Mouse (Mus musculus): ENCODE results near the gene Ppp1r16b.

Gene Ppp1r16b

GRCm38 (mm10) chr2:158665098-158665497 is at the start of gene Ppp1r16b:
TSS of gene Ppp1r16b (plus strand) at chr2:158665398.
- no peak for DNase-seq (ENCODE audit: low spot score)

DNA sequence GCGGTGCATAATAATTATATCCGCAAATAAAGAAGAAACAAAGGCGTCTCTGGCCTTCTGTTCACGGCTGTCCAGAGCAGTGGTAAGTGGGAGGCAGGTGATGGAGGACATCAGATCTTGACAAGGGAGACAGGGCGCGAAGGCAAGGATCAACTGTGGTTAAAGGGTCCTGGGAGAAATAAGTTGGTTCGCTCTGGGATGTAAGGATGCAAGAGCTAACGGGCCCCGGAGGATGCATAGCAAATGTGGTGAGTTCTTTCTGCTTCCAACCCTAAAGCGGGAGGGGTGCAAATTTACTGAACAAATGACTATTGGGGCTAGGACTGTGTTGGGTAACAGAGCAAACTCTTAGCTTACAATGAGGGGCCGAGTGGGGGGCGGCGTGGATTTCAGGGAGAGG is 49.5 kb upstream of the Ppp1r16b start:
- DNase-seq (ENCODE audit: low spot score), result no peak

DNA sequence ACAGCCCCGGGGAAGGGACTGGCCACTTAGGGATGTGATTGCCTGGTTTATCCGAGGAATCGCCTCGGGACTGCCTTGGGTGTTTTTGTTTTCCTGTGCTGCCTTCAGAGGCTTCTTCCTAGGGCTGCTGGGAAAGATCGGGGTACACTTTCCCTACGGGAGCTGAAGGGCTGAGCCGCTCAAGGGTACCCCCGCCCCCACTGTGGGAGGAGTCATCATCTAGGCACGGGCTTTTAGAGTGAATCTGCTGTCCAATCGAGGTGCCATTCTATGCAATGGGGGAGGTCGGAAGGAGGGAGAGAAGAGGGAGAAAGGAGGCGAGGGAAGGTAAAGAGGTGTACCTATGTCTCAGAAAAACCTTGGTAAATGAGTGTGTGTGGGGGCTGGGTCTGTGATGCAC is 48.9 kb upstream of the Ppp1r16b start:
- DNase-seq (ENCODE audit: low spot score), result no peak

DNA sequence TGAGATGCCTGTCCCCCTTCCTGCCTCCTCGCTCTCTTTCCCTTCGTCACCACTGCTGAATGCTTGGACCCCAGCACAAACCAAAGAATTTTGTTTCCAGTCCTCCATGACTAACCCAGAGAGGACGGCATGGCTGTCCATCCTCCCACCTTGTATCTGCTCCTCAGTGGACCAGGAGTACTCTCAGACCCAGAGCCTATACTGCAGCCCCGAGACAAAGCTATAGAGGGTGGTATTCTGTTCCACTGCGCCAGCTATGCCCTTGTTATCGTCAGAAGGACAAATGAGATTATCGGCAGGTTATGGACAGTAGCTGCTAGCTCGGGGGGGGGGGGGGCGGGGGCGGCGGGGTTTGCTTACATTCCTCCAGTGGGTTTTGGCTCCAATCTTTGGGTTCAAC is 48.4 kb upstream of the Ppp1r16b start:
- no peak for DNase-seq (ENCODE audit: low spot score)

DNA sequence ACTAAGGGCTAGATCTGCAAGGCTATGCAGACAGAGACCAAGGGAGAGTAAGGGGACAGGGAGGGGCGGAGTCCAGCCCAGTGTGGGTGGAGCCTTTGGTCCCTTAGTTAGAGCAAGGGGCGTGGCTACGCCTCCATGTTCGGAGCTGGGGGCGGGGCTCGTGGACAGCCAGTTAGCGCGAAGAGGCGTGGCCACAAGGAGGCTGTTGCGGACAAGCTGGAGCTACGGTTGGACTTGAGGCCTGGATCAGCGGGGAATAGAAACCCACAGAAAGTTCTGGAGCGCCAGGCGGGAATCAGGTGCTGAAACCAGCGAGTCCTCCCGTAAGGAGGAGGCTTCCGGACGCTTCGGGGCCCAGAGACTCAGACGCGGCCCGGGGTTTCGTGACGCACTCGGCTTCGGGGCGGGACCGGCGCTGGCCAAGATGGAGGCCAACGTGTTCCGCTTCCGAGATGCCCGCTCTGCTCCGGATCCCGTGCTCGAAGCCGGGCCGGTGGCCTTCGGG is 40.4 kb upstream of the Ppp1r16b start, which contains the start of gene Actr5:
Actr5 (plus strand) TSS at position 171 of the 505 bp plus-strand sequence.
- DNase-seq (ENCODE audit: low spot score), result peak; percentile 96

- no peak for DNase-seq (ENCODE audit: low spot score)
Observed at GRCm38 (mm10) chr2:158625231-158625630, 40.0 kb upstream of the Ppp1r16b start.

DNA sequence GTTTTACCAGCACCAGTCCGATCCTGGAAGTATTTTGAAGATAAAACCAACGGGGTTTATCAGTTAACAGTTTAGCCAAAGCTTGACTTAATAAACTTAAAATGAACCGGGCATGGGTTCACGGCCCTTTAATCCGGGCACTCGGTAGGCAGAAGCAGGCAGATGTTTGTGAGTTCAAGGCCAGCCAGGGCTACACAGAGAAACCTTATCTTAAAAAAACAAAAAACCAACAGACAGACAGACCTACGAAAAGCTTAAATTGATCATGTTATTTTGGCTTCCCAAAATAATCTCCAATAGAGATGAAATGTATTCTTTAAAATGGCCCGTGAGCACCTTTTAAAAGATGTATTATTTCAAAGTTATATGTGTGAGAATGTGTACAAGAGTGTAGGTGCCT is 39.5 kb upstream of the Ppp1r16b start:
- DNase-seq (ENCODE audit: low spot score), result no peak

DNA sequence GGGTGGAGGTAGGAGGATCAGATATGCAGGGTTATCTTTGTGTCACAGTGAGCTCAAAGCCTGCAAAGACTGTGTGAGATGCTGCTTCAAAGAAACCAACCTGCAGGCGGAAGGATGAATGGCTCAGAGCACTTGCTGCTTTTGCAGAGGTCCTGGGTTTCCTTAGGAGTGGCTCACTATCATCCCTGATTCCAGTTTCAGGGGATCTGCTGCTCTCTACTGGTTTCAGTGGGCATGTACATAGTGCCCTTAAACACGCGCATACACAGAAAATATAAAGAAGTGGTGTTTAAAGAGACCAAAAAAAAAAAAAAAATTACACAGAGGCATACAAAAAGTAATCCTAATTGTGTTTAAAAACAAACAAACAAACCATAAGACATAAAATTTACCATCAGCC is 36.3 kb upstream of the Ppp1r16b start:
- no peak for DNase-seq (ENCODE audit: low spot score)

- no peak for DNase-seq (ENCODE audit: low spot score)
Observed at GRCm38 (mm10) chr2:158629414-158629813, 35.8 kb upstream of the Ppp1r16b start.

GRCm38 (mm10) chr2:158631873-158632272 is 33.3 kb upstream of the Ppp1r16b start:
- no peak for DNase-seq (ENCODE audit: low spot score)

DNA sequence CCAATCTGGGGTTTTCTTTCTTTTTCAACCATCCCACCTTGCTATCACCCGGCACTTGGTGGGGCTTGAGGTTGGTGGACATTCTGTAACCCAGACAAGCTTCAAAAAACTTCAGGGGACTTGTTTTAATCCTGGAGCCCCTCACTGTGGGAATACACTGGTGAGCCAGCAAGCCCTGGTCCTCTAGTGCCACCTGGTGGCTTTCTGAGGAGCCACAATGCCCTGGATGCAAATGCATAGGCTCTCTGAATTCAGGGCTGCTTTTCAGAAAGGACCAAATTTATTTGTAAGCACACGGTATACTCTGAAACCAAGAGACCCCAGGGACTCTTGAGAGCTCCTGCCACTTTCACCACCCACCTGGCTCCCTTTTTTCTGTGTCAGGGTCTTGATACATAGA is 23.3 kb upstream of the Ppp1r16b start:
- DNase-seq (ENCODE audit: low spot score), result peak; percentile 23

GRCm38 (mm10) chr2:158642587-158642986 is 22.6 kb upstream of the Ppp1r16b start:
- DNase-seq (ENCODE audit: low spot score), result no peak

GRCm38 (mm10) chr2:158643791-158644190 is 21.4 kb upstream of the Ppp1r16b start:
- no peak for DNase-seq (ENCODE audit: low spot score)

- no peak for DNase-seq (ENCODE audit: low spot score)
Observed at GRCm38 (mm10) chr2:158651159-158651908, 13.9 kb upstream of the Ppp1r16b start.

GRCm38 (mm10) chr2:158652985-158653384 is 12.2 kb upstream of the Ppp1r16b start:
- peak; percentile 42 for DNase-seq (ENCODE audit: low spot score)

GRCm38 (mm10) chr2:158654717-158655116 is 10.5 kb upstream of the Ppp1r16b start:
- DNase-seq (ENCODE audit: low spot score), result no peak

DNA sequence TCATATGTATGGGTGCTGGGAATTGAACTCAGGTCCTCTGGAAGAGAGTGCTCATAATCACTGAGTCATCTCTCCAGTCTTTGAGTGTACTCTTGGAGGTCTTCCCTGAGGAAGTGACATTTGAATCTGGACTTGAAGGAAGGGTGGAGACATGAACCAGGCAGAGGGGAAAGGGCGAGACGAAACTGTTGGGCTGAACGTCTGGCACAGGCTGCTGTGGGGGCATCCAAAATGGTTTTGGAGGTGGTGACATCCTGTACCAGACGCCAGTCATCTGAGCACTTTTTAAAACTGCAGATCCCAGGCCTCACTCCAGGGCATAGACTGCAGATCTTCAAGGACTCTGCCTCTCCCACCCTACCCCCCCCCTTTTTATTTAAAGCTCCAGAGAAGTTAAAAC is 9.4 kb upstream of the Ppp1r16b start:
- no peak for DNase-seq (ENCODE audit: low spot score)

GRCm38 (mm10) chr2:158658822-158659221 is 6.4 kb upstream of the Ppp1r16b start:
- DNase-seq (ENCODE audit: low spot score), result no peak

DNA sequence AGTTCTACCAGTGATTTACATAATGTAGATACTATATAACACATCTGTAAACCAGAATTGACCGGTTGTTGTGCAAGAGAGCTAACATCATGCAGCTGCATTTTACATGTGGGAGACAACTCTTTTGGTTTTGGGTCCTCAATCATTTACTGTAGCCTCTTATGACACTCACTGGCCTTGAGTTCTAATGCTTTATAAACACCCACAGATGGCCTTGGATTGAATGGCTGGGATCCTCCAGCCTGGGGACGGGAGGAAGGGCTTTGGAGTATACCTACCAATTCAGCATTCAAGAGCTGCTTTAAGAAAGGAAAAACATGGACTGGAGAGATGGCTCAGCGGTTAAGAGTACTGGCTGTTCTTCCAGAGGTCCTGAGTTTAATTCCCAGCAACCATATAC is 5.9 kb upstream of the Ppp1r16b start:
- DNase-seq (ENCODE audit: low spot score), result no peak

- DNase-seq (ENCODE audit: low spot score), result no peak
Observed at GRCm38 (mm10) chr2:158666071-158666800, 1.0 kb downstream of the Ppp1r16b start.

GRCm38 (mm10) chr2:158667022-158667670 is 1.9 kb downstream of the Ppp1r16b start:
- peak; percentile 35 for DNase-seq (ENCODE audit: low spot score)

GRCm38 (mm10) chr2:158667671-158668432 is 2.7 kb downstream of the Ppp1r16b start:
- DNase-seq (ENCODE audit: low spot score), result no peak
